Mouse (Mus musculus) monocyte, adult 5-6 weeks (primary cell): Measurements from ENCODE around the gene Flrt1. TPM values are rescaled to one million over a fixed set of nuclear protein-coding genes. Genes with fewer than 3 reads are reported as not detected.
A peak's percentile ranks its signal among the peaks of the same experiment; 100 is the strongest.
"Not testable (repeated sequence)": the region's sequence is repeated elsewhere in the genome, so short reads cannot be mapped to it uniquely, and the experiment has no call there.

Source experiments
- ATAC-seq: fragments of 153-309, 156-312 bp; replicated peaks from 2 replicates; pipeline ENCODE4 v1.8.0; 2017; ENCODE audit warnings: mild to moderate bottlenecking; ENCODE audit not compliant: low TSS enrichment, insufficient number of reproducible peaks, severe bottlenecking, poor library complexity, low FRiP score
- total RNA-seq: library from RNA; stranded (forward); fragments of 200-1000, 200-491, 200-594 nt; gene quantifications from 3 replicates; pipeline ENCODE4 v1.2.3, GENCODE M21; 2017

Flrt1 gene
- total RNA-seq, 1 experiment from 2014 or later: 0.10 TPM

GRCm38 (mm10) chr19:7056248-7057087, 49.1 kb downstream of the Flrt1 start, which contains the start of gene Macrod1:
Macrod1 (plus strand) TSS chr19:7056810.
- ATAC-seq: peak; percentile 73

- no peak for ATAC-seq
Measured at GRCm38 (mm10) chr19:7055173-7055572, 50.4 kb downstream of the Flrt1 start.

GRCm38 (mm10) chr19:7054772-7055171, 50.8 kb downstream of the Flrt1 start:
- no peak for ATAC-seq

- ATAC-seq: not testable (repeated sequence)
Measured at GRCm38 (mm10) chr19:7053382-7053781, 52.1 kb downstream of the Flrt1 start.

- ATAC-seq: no peak
Measured at GRCm38 (mm10) chr19:7044706-7045105, 60.8 kb downstream of the Flrt1 start.

GRCm38 (mm10) chr19:7044279-7044678, 61.2 kb downstream of the Flrt1 start:
- no peak for ATAC-seq

Other genes starting within 250 kb of the Flrt1 start
- gene Ccdc88b, start 247.5 kb downstream of the Flrt1 start, total RNA-seq: 92.9 to 171 TPM (median 102 TPM) in 3 replicates
- 84.5 to 135 TPM (median 85.6 TPM) in 3 replicates for gene Trmt112, start 196.0 kb downstream of the Flrt1 start, total RNA-seq
- 520 to 936 TPM (median 803 TPM) in 3 replicates for gene Prdx5, start 195.6 kb downstream of the Flrt1 start, total RNA-seq
- 39.1 to 50.2 TPM (median 46.8 TPM) in 3 replicates for gene Esrra, start 183.9 kb downstream of the Flrt1 start, total RNA-seq
- not detected in 3 replicates for gene Catsperz, start 180.3 kb downstream of the Flrt1 start, total RNA-seq
- gene Kcnk4, start 171.2 kb downstream of the Flrt1 start, total RNA-seq: not detected in 3 replicates
- 9.3 to 26.0 TPM (median 10.3 TPM) in 3 replicates for gene Bad, start 163.9 kb downstream of the Flrt1 start, total RNA-seq
- gene Gpr137, start 163.2 kb downstream of the Flrt1 start, total RNA-seq: 13.1 to 16.8 TPM (median 14.2 TPM) in 3 replicates
- gene Ppp1r14b, start 130.8 kb downstream of the Flrt1 start, total RNA-seq: 31.2 to 34.4 TPM (median 33.6 TPM) in 3 replicates
- gene Plcb3, start 129.3 kb downstream of the Flrt1 start, total RNA-seq: 9.2 to 17.4 TPM (median 15.8 TPM) in 3 replicates
- 62.9 to 104 TPM (median 63.6 TPM) in 3 replicates for gene Fkbp2, start 125.2 kb downstream of the Flrt1 start, total RNA-seq
- gene Vegfb, start 118.1 kb downstream of the Flrt1 start, total RNA-seq: 0.43 to 3.0 TPM (median 1.8 TPM) in 3 replicates
- gene Dnajc4, start 113.2 kb downstream of the Flrt1 start, total RNA-seq: 20.1 to 34.0 TPM (median 27.0 TPM) in 3 replicates
- 8.8 to 12.2 TPM (median 9.7 TPM) in 3 replicates for gene Nudt22, start 109.6 kb downstream of the Flrt1 start, total RNA-seq
- 2.5 to 5.0 TPM (median 3.0 TPM) in 3 replicates for gene Trpt1, start 109.6 kb downstream of the Flrt1 start, total RNA-seq
- gene Fermt3, start 86.3 kb downstream of the Flrt1 start, total RNA-seq: 265 to 357 TPM (median 285 TPM) in 3 replicates
- gene Stip1, start 65.8 kb downstream of the Flrt1 start, total RNA-seq: 86.9 to 106 TPM (median 100 TPM) in 3 replicates
- gene Macrod1, start 48.9 kb downstream of the Flrt1 start, total RNA-seq: 0.32 to 1.8 TPM in 2 of 3 replicates, not detected in the other
- gene Otub1, start 100.6 kb upstream of the Flrt1 start, total RNA-seq: 71.4 to 75.8 TPM (median 73.8 TPM) in 3 replicates
- 236 to 274 TPM (median 246 TPM) in 3 replicates for gene Cox8a, start 111.9 kb upstream of the Flrt1 start, total RNA-seq
- gene Naa40, start 135.5 kb upstream of the Flrt1 start, total RNA-seq: 14.9 to 17.6 TPM (median 17.5 TPM) in 3 replicates
- not detected in 3 replicates for gene Rcor2, start 161.6 kb upstream of the Flrt1 start, total RNA-seq
- gene Mark2, start 236.1 kb upstream of the Flrt1 start, total RNA-seq: 24.9 to 78.8 TPM (median 41.5 TPM) in 3 replicates